15 mouse cellular contexts compared by ENCODE assay signal in the genomic region with DNA sequence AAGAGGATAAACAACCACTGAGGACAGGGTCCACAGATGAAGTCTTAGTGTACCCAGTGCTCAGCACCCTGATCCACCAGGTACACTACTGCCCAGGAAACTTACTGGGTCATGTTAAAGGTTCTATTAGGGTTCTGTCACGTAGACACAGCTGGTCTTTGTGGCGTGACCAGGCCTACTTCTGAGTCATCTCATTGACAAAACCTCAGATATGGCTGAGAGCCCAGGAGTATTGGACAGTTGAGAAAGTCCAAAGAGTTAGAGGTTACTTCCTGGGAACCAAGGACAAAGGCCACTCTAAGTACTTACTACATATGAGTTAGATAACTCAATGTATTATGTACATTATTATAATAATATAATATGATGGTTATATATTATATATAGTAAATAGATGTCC.
"Had no signal": no experiment of that assay in that cellular context is flagged by ENCODE, and none has a peak within 500 bp of the region (broad histone marks: within the 10 kb centered on the region; RNA-seq: fewer than 3 reads in every experiment).

No protein-coding gene starts in this region.

- DNase-seq: kidney, adult 8-10 months; kidney, postnatal 14 days; kidney, postnatal 4 days; liver; liver, postnatal 0 days; lung, postnatal 10 days; lung, postnatal 4 days; midbrain, embryonic 14.5 days; thymus, adult 18-20 months; thymus, postnatal 36 days had no signal

- ATAC-seq: liver, postnatal 0 days had no signal

- H3K27me3 ChIP-seq: limb, embryonic 13.5 days; lung, embryonic 15.5 days had no signal

- H3K27ac ChIP-seq: limb, embryonic 10.5 days; limb, embryonic 13.5 days; liver, embryonic 14.5 days; lung, embryonic 15.5 days had no signal

- H3K4me2 ChIP-seq: limb, embryonic 13.5 days; lung, embryonic 15.5 days; midbrain, embryonic 11.5 days had no signal

- H3K9ac ChIP-seq: limb, embryonic 13.5 days; liver, embryonic 14.5 days; liver, postnatal 0 days; lung, embryonic 15.5 days had no signal

- H3K4me1 ChIP-seq: lung, embryonic 15.5 days had no signal

- H3K9me3 ChIP-seq: limb, embryonic 10.5 days; limb, embryonic 13.5 days; lung, embryonic 15.5 days had no signal

- H3K4me3 ChIP-seq: limb, embryonic 10.5 days; limb, embryonic 13.5 days; lung, embryonic 15.5 days had no signal

- H3K36me3 ChIP-seq: limb, embryonic 10.5 days; limb, embryonic 13.5 days; lung, embryonic 15.5 days had no signal
